Mouse (Mus musculus) kidney, postnatal 0 days (tissue): ENCODE measurements around the gene Txnrd3. TPM values are rescaled to one million over a fixed set of nuclear protein-coding genes. Genes with fewer than 3 reads are reported as not detected.

ENCODE experiments used
- ATAC-seq: fragments of 200-750 bp; cut with Nextera tagmentation; replicated peaks from 2 replicates; pipeline ENCODE4 v1.8.0; 2017; ENCODE audit warnings: low read depth, moderate number of reproducible peaks, moderate TSS enrichment, moderate library complexity; ENCODE audit not compliant: low FRiP score
- DNase-seq: peaks from one replicate; pipeline ENCODE4 v3.0.0-alpha.2; 2016; ENCODE audit warnings: low spot score
- H3K27ac ChIP-seq: fragments of 300-500 bp; sonication (generic); 2 replicates; pipeline ENCODE4 v1.5.1; 2014; ENCODE audit warnings: mild to moderate bottlenecking
- H3K27me3 ChIP-seq: fragments of 300-500 bp; sonication (generic); 2 replicates; pipeline ENCODE4 v1.6.1; 2014; ENCODE audit warnings: low read length, mixed read lengths; ENCODE audit not compliant: insufficient read depth
- H3K36me3 ChIP-seq: fragments of 300-500 bp; sonication (generic); 2 replicates; pipeline ENCODE4 v1.6.1; 2014; ENCODE audit warnings: low read length, mixed read lengths; ENCODE audit not compliant: insufficient read depth
- H3K4me1 ChIP-seq: fragments of 300-500 bp; sonication (generic); replicated peaks from 2 replicates; pipeline ENCODE4 v1.6.1; 2014; ENCODE audit warnings: antibody characterized with exemption, low read length, mixed read lengths; ENCODE audit not compliant: insufficient read depth
- H3K4me2 ChIP-seq: fragments of 300-500 bp; sonication (generic); 2 replicates; pipeline ENCODE4 v1.6.1; 2014; ENCODE audit warnings: mild to moderate bottlenecking, low read length, moderate library complexity, mixed read lengths
- H3K4me3 ChIP-seq: fragments of 300-500 bp; sonication (generic); replicated peaks from 2 replicates; pipeline ENCODE4 v1.5.1; 2014; ENCODE audit warnings: low read depth, low read length
- H3K9ac ChIP-seq: fragments of 300-500 bp; sonication (generic); 2 replicates; pipeline ENCODE4 v1.6.1; 2014; ENCODE audit warnings: low read depth, low read length
- H3K9me3 ChIP-seq: fragments of 300-500 bp; sonication (generic); replicated peaks from 2 replicates; pipeline ENCODE4 v1.6.1; 2016; ENCODE audit warnings: low read length, inconsistent platforms, mixed read lengths
- CTCF ChIP-seq: IDR thresholded peaks from 2 replicates; pipeline ENCODE4 v1.5.1; 2016; ENCODE audit warnings: antibody characterized with exemption, low read depth, mild to moderate bottlenecking, moderate library complexity
- WGBS: fragments of 180-500 bp; shearing (Covaris S2); extraction: QIAGEN DNeasy Blood & Tissue Kit; methylation state at CpG from one replicate; pipeline ENCODE4 v1.1.7; 2014; 5-methylcytosine and 5-hydroxymethylcytosine counted together
- polyA plus RNA-seq: library from polyadenylated mRNA; unstranded; fragments of >200 nt; fragmentation: Nextera tagmentation; extraction: Ambion mirVana; gene quantifications from 2 replicates; pipeline ENCODE4 v1.2.1, GENCODE M21; 2015

The Txnrd3 gene
- polyA plus RNA-seq, 1 experiment from 2014 or later = 29.2 TPM

DNA sequence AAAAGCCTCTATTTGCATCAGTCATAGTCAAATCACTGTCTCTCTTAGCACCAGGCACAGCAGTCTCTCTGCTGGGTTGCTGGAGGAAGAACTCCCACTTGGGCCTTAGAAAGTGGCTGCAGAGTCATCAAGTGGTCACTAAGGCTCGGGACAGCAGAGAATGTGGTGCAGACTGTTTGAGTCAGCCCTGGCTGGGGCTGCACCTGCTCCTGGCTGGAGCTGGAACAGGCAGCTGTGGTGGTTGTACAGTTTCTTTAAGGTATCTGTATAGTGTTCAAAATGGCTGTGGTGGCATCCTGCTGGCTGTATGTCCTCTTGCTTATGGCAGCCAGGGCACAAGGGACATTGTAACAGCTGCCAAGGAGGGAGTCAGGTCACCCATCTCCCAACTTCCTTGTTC is 16.7 kb downstream of the Txnrd3 start:
- DNase-seq (no peak), ATAC-seq (no peak)
- no peak for TF ChIP-seq CTCF
- H3K27ac ChIP-seq = no peak overlapping the region
- H3K36me3 ChIP-seq = 0 out of 2 replicates have a peak, but pooled peaks cover 14% of the 10 kb centered on the region
- H3K4me3 ChIP-seq = no peak overlapping the region
- 82% methylated on average over 1 of the region's 1 CpGs for WGBS
- no peaks in the 10 kb centered on the region for H3K27me3 ChIP-seq
- no peaks in the 10 kb centered on the region for H3K4me1 ChIP-seq
- no peak overlapping the region for H3K4me2 ChIP-seq
- no peak overlapping the region for H3K9ac ChIP-seq
- no peaks in the 10 kb centered on the region for H3K9me3 ChIP-seq

DNA sequence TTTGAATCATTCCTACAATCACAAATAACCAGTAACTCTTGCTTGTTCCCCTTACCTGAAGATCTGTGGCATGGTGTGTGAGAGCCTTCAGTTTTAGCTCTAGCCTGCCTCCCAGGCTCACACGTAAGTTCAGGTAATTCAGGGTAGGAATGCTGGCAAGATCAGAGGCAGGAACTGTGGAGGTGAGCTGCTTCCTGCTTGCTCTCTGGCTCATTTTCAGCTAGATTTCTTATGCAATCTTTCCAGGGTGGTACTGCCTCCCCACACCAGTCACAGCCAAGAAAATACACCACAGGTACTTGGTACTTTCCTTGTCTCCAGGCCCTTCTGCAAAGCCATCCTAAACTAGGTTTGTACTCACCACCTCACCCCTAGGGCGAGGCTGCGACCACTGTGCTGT is 18.7 kb downstream of the Txnrd3 start:
- no peak overlapping the region for H3K27ac ChIP-seq
- H3K27me3 ChIP-seq = no peaks in the 10 kb centered on the region
- H3K9me3 ChIP-seq = no peaks in the 10 kb centered on the region
- no peak overlapping the region for H3K4me3 ChIP-seq
- no peak overlapping the region for H3K9ac ChIP-seq
- TF ChIP-seq CTCF = no peak
- H3K4me1 ChIP-seq = no peaks in the 10 kb centered on the region
- 88% methylated on average over 3 of the region's 3 CpGs for WGBS
- no peak for ATAC-seq
- no peak for DNase-seq
- H3K4me2 ChIP-seq = no peak overlapping the region
- 0 out of 2 replicates have a peak, but pooled peaks cover 7% of the 10 kb centered on the region for H3K36me3 ChIP-seq

DNA sequence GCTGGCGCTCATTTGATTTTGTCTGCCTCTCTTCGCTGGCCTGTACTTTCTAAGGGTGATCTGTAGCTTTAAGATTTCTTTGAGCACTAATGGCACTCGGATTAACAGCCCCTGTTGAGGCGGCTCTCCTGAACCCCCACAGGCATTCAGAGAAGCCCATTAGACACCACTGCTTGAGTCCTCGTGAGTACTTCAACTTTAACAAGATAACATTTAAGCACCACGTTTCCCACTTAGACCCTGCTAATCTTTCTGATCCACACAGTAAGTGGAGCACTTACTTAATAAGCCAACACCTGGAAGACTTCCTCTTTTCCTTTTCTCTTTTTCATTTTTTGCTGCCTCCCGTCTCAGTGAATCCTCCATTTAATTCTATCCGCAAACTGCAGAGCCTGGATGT is 21.4 kb downstream of the Txnrd3 start:
- ATAC-seq (no peak), DNase-seq (no peak)
- Histone ChIP-seq H3K4me3 (no peak overlapping the region), H3K27ac (no peak overlapping the region), H3K4me1 (no peaks in the 10 kb centered on the region), H3K36me3 (0 out of 2 replicates have a peak, but pooled peaks cover 7% of the 10 kb centered on the region), H3K9ac (no peak overlapping the region), H3K4me2 (no peak overlapping the region), H3K9me3 (no peaks in the 10 kb centered on the region), H3K27me3 (no peaks in the 10 kb centered on the region)
- WGBS = 64% methylated on average over 8 of the region's 8 CpGs
- TF ChIP-seq CTCF = no peak

DNA sequence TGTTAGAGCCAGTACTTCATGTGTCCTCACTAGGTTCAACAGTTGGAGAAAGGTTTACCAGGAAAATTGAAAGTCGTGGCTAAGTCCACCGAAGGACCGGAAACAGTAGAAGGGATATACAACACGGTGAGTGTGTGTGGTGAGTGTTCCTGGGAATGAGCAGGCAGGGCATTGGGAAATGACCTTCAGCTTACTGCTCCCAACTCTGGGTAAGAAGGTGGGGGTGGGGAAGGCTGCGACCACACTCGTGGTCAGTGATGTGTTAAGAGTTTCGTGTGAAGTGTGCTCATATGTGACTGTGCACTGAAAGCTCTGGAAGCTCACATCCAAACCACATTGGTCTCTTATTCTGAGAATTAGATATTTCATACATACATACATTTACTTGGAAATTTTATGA is 21.9 kb downstream of the Txnrd3 start:
- H3K9ac ChIP-seq = no peak overlapping the region
- H3K4me3 ChIP-seq = no peak overlapping the region
- no peak for ATAC-seq
- H3K4me2 ChIP-seq = no peak overlapping the region
- no peak for TF ChIP-seq CTCF
- 0 out of 2 replicates have a peak, but pooled peaks cover 9% of the 10 kb centered on the region for H3K36me3 ChIP-seq
- H3K4me1 ChIP-seq = no peaks in the 10 kb centered on the region
- 55% methylated on average over 7 of the region's 7 CpGs for WGBS
- no peak for DNase-seq
- H3K9me3 ChIP-seq = no peaks in the 10 kb centered on the region
- H3K27me3 ChIP-seq = no peaks in the 10 kb centered on the region
- H3K27ac ChIP-seq = no peak overlapping the region

DNA sequence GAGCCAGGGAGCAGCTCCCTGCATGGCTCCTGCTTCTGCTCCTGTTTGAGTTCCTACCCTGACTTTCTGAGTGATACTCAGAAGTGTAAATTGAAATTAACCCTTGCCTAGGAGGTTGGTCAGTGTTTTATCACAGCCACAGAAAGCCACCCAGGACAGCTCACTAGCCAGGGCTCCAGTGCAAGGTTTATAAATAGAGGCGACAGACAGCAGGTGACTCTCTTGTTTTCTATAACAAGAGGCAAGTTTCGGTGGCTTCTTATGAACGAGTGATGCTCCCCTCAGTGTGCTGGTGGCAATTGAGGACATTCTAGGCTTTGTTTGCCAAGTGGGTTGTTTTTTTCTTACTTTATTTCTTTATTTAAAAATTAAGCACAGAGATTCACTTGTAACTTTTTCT is 23.2 kb downstream of the Txnrd3 start:
- Histone ChIP-seq H3K4me1 (no peaks in the 10 kb centered on the region), H3K27me3 (no peaks in the 10 kb centered on the region), H3K4me3 (no peak overlapping the region), H3K27ac (no peak overlapping the region), H3K36me3 (0 out of 2 replicates have a peak, but pooled peaks cover 9% of the 10 kb centered on the region), H3K4me2 (no peak overlapping the region), H3K9me3 (no peaks in the 10 kb centered on the region), H3K9ac (no peak overlapping the region)
- DNase-seq = no peak
- WGBS = 92% methylated on average over 3 of the region's 3 CpGs
- no peak for ATAC-seq
- TF ChIP-seq CTCF = no peak

DNA sequence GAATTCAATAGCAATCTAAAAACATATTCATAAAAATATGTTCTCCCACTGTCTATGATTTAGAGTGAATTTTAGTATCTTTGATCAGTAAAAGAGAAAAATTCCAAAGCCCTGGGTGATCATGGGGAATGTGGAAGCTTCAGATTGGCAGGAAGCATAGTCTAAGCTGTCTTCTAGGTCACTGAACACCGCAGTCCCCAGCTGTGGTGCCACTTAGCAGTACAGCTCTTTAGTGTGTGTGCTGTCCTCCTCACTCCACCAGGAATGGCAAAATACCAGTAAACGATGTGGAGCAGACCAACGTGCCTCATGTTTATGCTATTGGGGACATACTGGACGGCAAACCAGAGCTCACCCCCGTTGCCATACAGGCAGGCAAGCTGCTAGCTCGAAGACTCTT is 25.8 kb downstream of the Txnrd3 start:
- DNase-seq = no peak
- Histone ChIP-seq H3K4me3 (no peak overlapping the region), H3K36me3 (0 out of 2 replicates have a peak, but pooled peaks cover 10% of the 10 kb centered on the region), H3K27ac (no peak overlapping the region), H3K27me3 (no peaks in the 10 kb centered on the region), H3K4me2 (no peak overlapping the region), H3K9ac (no peak overlapping the region), H3K9me3 (no peaks in the 10 kb centered on the region), H3K4me1 (no peaks in the 10 kb centered on the region)
- 90% methylated on average over 6 of the region's 6 CpGs for WGBS
- TF ChIP-seq CTCF = no peak
- no peak for ATAC-seq

DNA sequence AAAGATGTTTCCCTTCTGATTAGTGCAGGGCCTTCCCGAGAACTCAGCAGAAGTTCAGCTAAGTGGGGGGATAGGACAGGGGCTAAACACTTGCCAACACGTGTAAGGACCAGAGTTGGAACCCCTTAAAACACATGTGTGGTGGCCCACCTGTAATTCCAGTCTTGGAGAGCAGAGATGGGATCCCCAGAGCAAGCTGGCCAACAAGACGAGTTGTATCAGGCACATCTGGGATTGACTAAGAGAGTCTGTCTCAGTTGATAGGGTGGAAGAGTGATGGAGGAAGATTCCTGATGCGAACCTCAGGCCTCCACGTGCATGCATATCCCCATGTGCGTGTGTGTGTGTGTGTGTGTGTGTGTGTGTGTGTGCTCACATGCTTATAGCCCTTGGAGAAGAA is 27.6 kb downstream of the Txnrd3 start:
- H3K4me3 ChIP-seq = no peak overlapping the region
- no peaks in the 10 kb centered on the region for H3K9me3 ChIP-seq
- 85% methylated on average over 6 of the region's 6 CpGs for WGBS
- H3K9ac ChIP-seq = no peak overlapping the region
- no peaks in the 10 kb centered on the region for H3K27me3 ChIP-seq
- H3K4me1 ChIP-seq = no peaks in the 10 kb centered on the region
- H3K4me2 ChIP-seq = no peak overlapping the region
- no peak for ATAC-seq
- TF ChIP-seq CTCF = no peak
- no peak for DNase-seq
- 0 out of 2 replicates have a peak, but pooled peaks cover 10% of the 10 kb centered on the region for H3K36me3 ChIP-seq
- H3K27ac ChIP-seq = no peak overlapping the region
